Mouse (Mus musculus) layer of hippocampus, postnatal 10 days (tissue): ENCODE measurements around the gene Insm1. TPM values are rescaled to one million over a fixed set of nuclear protein-coding genes. Genes with fewer than 3 reads are reported as not detected.

Experiments used
- DNase-seq, 2 experiments: peaks; one replicate each; pipeline ENCODE4 v3.0.0; 2021; ENCODE audit warnings: low spot score in 2 of 2
- long read RNA-seq: library from polyadenylated mRNA; stranded (forward); transcript quantifications from one replicate; pipeline ENCODE4 v2.0.0, GENCODE M21; 2023
- total RNA-seq, 2 experiments: library from RNA; stranded (reverse); gene quantifications; 2 replicates each; pipeline ENCODE4 v1.2.3; 2021

Insm1 gene
- 10 to 100 TPM in 1 of 2 experiments, 1 to 10 TPM in 1; 9.7 to 10.4 TPM for total RNA-seq
- long read RNA-seq, transcript Insm1-201 (1 exons, 3,100 nt) = major isoform, 5 of 5 reads
- long read RNA-seq, partial matches to known transcripts = 0 of 5 reads
- long read RNA-seq, other reads (novel, unspliced or antisense) = 0 of 5 reads

GRCm38 (mm10) chr2:146221076-146221928 is at the start of gene Insm1:
Gene Insm1, plus strand, starts transcription at chr2:146221921.
- DNase-seq = peak; percentile 55 to 68

GRCm38 (mm10) chr2:146172106-146172505 is 49.6 kb upstream of the Insm1 start:
- DNase-seq = no peak

GRCm38 (mm10) chr2:146174173-146174572 is 47.5 kb upstream of the Insm1 start:
- DNase-seq = peak in 1 of 2 experiments; percentile 14

GRCm38 (mm10) chr2:146178718-146179117 is 43.0 kb upstream of the Insm1 start:
- DNase-seq = no peak

- no peak for DNase-seq
Measured at GRCm38 (mm10) chr2:146183830-146184793, 37.6 kb upstream of the Insm1 start.

GRCm38 (mm10) chr2:146196126-146196525 is 25.6 kb upstream of the Insm1 start:
- no peak for DNase-seq

- DNase-seq = no peak
Measured at GRCm38 (mm10) chr2:146197947-146198346, 23.8 kb upstream of the Insm1 start.

GRCm38 (mm10) chr2:146210968-146211367 is 10.8 kb upstream of the Insm1 start:
- no peak for DNase-seq

GRCm38 (mm10) chr2:146214715-146215114 is 7.0 kb upstream of the Insm1 start:
- peak; percentile 67 to 71 for DNase-seq

GRCm38 (mm10) chr2:146216111-146217064 is 5.3 kb upstream of the Insm1 start:
- DNase-seq = no peak

- peak; percentile 25 to 34 for DNase-seq
Measured at GRCm38 (mm10) chr2:146217227-146217980, 4.3 kb upstream of the Insm1 start.

- peak in 1 of 2 experiments; percentile 29 for DNase-seq
Measured at GRCm38 (mm10) chr2:146218161-146218691, 3.5 kb upstream of the Insm1 start.

- DNase-seq = peak in 1 of 2 experiments; percentile 19
Measured at GRCm38 (mm10) chr2:146218881-146219535, 2.7 kb upstream of the Insm1 start.

GRCm38 (mm10) chr2:146219791-146220190 is 1.9 kb upstream of the Insm1 start:
- DNase-seq = no peak

- DNase-seq = peak in 1 of 2 experiments; percentile 35
Measured at GRCm38 (mm10) chr2:146220591-146221075, 1.1 kb upstream of the Insm1 start.

GRCm38 (mm10) chr2:146221929-146222278 is 183 bp downstream of the Insm1 start:
- peak; percentile 67 to 81 for DNase-seq

GRCm38 (mm10) chr2:146222279-146223175 is 806 bp downstream of the Insm1 start:
- DNase-seq = peak; percentile 35 to 59
